Mouse (Mus musculus) heart, embryonic 10.5 days (tissue): ENCODE measurements around the gene Olfr1162. TPM values are rescaled to one million over a fixed set of nuclear protein-coding genes. Genes with fewer than 3 reads are reported as not detected.
"Not testable (repeated sequence)": the region's sequence is repeated elsewhere in the genome, so short reads cannot be mapped to it uniquely, and the experiment has no call there.

ENCODE experiments used
- DNase-seq: peaks from one replicate; pipeline ENCODE4 v3.0.0-alpha.2; 2017; ENCODE audit warnings: low spot score
- H3K27ac ChIP-seq: fragments of 300-500 bp; sonication (generic); 2 replicates; pipeline ENCODE4 v1.5.1; 2016; ENCODE audit warnings: mild to moderate bottlenecking
- H3K27me3 ChIP-seq: fragments of 300-500 bp; sonication (generic); 2 replicates; pipeline ENCODE4 v1.6.1; 2016; ENCODE audit warnings: mild to moderate bottlenecking; ENCODE audit not compliant: poor library complexity, insufficient read depth, severe bottlenecking
- H3K36me3 ChIP-seq: fragments of 300-500 bp; sonication (generic); 2 replicates; pipeline ENCODE4 v1.6.1; 2016; ENCODE audit warnings: mild to moderate bottlenecking, moderate library complexity
- H3K4me1 ChIP-seq: fragments of 300-500 bp; sonication (generic); 2 replicates; pipeline ENCODE4 v1.6.1; 2016; ENCODE audit warnings: mild to moderate bottlenecking
- H3K4me3 ChIP-seq: fragments of 300-500 bp; sonication (generic); 2 replicates; pipeline ENCODE4 v1.5.1; 2016; ENCODE audit warnings: mild to moderate bottlenecking, moderate library complexity
- H3K9me3 ChIP-seq: fragments of 300-500 bp; sonication (generic); 2 replicates; pipeline ENCODE4 v1.6.1; 2016; ENCODE audit warnings: mild to moderate bottlenecking, moderate library complexity
- WGBS: fragments of 180-500 bp; shearing (Covaris S2); methylation state at CpG from one replicate; pipeline ENCODE4 v1.1.7; 2016; 5-methylcytosine and 5-hydroxymethylcytosine counted together
- polyA plus RNA-seq: library from polyadenylated mRNA; unstranded; fragments of >200 nt; fragmentation: Nextera tagmentation; extraction: Ambion mirVana; gene quantifications from 2 replicates; pipeline ENCODE4 v1.2.1, GENCODE M21; 2016

Olfr1162 gene
- polyA plus RNA-seq, result not detected in 2 replicates

GRCm38 (mm10) chr2:88051029-88051428, at the start of gene Olfr1162:
Olfr1162 (minus strand) TSS chr2:88051129.
- H3K27ac ChIP-seq, result no peak within 1 kb of the TSS
- no peaks in the 10 kb centered on the region for H3K36me3 ChIP-seq
- H3K4me1 ChIP-seq, result no peaks in the 10 kb centered on the region
- H3K9me3 ChIP-seq, result no peaks in the 10 kb centered on the region
- no peak within 1 kb of the TSS for H3K4me3 ChIP-seq
- DNase-seq, result no peak
- WGBS, result 81% methylated on average over 1 of the region's 1 CpGs
- no peaks in the 10 kb centered on the region for H3K27me3 ChIP-seq

GRCm38 (mm10) chr2:88093866-88094265, 42.9 kb upstream of the Olfr1162 start, which contains the start of gene Olfr1164:
Olfr1164 (minus strand) TSS chr2:88093966.
- 77% methylated on average over 4 of the region's 4 CpGs for WGBS

GRCm38 (mm10) chr2:88071730-88072129, 20.8 kb upstream of the Olfr1162 start, which contains the start of gene Olfr1163:
Olfr1163 (minus strand) TSS chr2:88071830.
- Histone ChIP-seq H3K9me3 (no peaks in the 10 kb centered on the region), H3K4me3 (no peak within 1 kb of the TSS), H3K36me3 (no peaks in the 10 kb centered on the region), H3K27ac (no peak within 1 kb of the TSS), H3K4me1 (no peaks in the 10 kb centered on the region), H3K27me3 (no peaks in the 10 kb centered on the region)
- DNase-seq, result no peak

More at GRCm38 (mm10) chr2:88093866-88094265, 42.9 kb upstream of the Olfr1162 start, which contains the start of gene Olfr1164:
- H3K4me3 ChIP-seq, result no peak within 1 kb of the TSS
- H3K9me3 ChIP-seq, result no peaks in the 10 kb centered on the region
- DNase-seq, result no peak
- H3K27me3 ChIP-seq, result no peaks in the 10 kb centered on the region
- no peaks in the 10 kb centered on the region for H3K4me1 ChIP-seq
- no peak within 1 kb of the TSS for H3K27ac ChIP-seq
- no peaks in the 10 kb centered on the region for H3K36me3 ChIP-seq

- Histone ChIP-seq H3K27ac (no peak overlapping the region), H3K27me3 (no peaks in the 10 kb centered on the region), H3K9me3 (no peaks in the 10 kb centered on the region), H3K4me3 (no peak overlapping the region), H3K4me1 (no peaks in the 10 kb centered on the region), H3K36me3 (no peaks in the 10 kb centered on the region)
- WGBS, result 83% methylated on average over 2 of the region's 2 CpGs
- DNase-seq, result no peak
Observed at GRCm38 (mm10) chr2:88063587-88063986, 12.7 kb upstream of the Olfr1162 start.

- no peaks in the 10 kb centered on the region for H3K4me1 ChIP-seq
- no peaks in the 10 kb centered on the region for H3K27me3 ChIP-seq
- no peak for DNase-seq
- H3K4me3 ChIP-seq, result no peak within 1 kb of the TSS
- H3K9me3 ChIP-seq, result no peaks in the 10 kb centered on the region
- no peak within 1 kb of the TSS for H3K27ac ChIP-seq
- no peaks in the 10 kb centered on the region for H3K36me3 ChIP-seq
Observed at GRCm38 (mm10) chr2:88037599-88037998, 13.3 kb downstream of the Olfr1162 start, which contains the start of gene Olfr73. Olfr73 (minus strand) TSS chr2:88037699.

- H3K9me3 ChIP-seq, H3K27ac ChIP-seq, H3K36me3 ChIP-seq, DNase-seq, H3K4me3 ChIP-seq, H3K27me3 ChIP-seq, H3K4me1 ChIP-seq: not testable (repeated sequence)
- 85% methylated on average over 1 of the region's 1 CpGs for WGBS
Observed at GRCm38 (mm10) chr2:88022474-88022873, 28.5 kb downstream of the Olfr1162 start, which contains the start of gene Olfr1161. Olfr1161 (plus strand) TSS chr2:88022774.

GRCm38 (mm10) chr2:88007515-88008318, 43.2 kb downstream of the Olfr1162 start, which contains the start of gene Olfr1160:
Olfr1160 (minus strand) TSS chr2:88008268.
- Histone ChIP-seq H3K36me3 (no peaks in the 10 kb centered on the region), H3K9me3 (no peaks in the 10 kb centered on the region), H3K4me3 (no peak within 1 kb of the TSS), H3K27ac (no peak within 1 kb of the TSS), H3K27me3 (no peaks in the 10 kb centered on the region), H3K4me1 (no peaks in the 10 kb centered on the region)
- no peak for DNase-seq

Other genes with a start within 250 kb of the Olfr1162 start
- not detected in 2 replicates for gene Olfr1145, start 241.3 kb downstream of the Olfr1162 start, polyA plus RNA-seq
- not detected in 2 replicates for gene Olfr1148, start 220.6 kb downstream of the Olfr1162 start, polyA plus RNA-seq
- gene Olfr1150-ps1, start 207.1 kb downstream of the Olfr1162 start, polyA plus RNA-seq, result not detected in 2 replicates
- gene Olfr1151, start 195.3 kb downstream of the Olfr1162 start, polyA plus RNA-seq, result not detected in 2 replicates
- not detected in 2 replicates for gene Olfr1152, start 184.6 kb downstream of the Olfr1162 start, polyA plus RNA-seq
- gene Olfr1153, start 156.2 kb downstream of the Olfr1162 start, polyA plus RNA-seq, result not detected in 2 replicates
- gene Olfr1154, start 146.0 kb downstream of the Olfr1162 start, polyA plus RNA-seq, result not detected in 2 replicates
- not detected in 2 replicates for gene Olfr1155, start 106.0 kb downstream of the Olfr1162 start, polyA plus RNA-seq
- not detected in 2 replicates for gene Olfr1156, start 98.0 kb downstream of the Olfr1162 start, polyA plus RNA-seq
- not detected in 2 replicates for gene Olfr1157, start 82.8 kb downstream of the Olfr1162 start, polyA plus RNA-seq
- gene Olfr74, start 76.5 kb downstream of the Olfr1162 start, polyA plus RNA-seq, result not detected in 2 replicates
- gene Olfr1158, start 61.0 kb downstream of the Olfr1162 start, polyA plus RNA-seq, result not detected in 2 replicates
- gene Olfr1160, start 42.9 kb downstream of the Olfr1162 start, polyA plus RNA-seq, result not detected in 2 replicates
- not detected in 2 replicates for gene Olfr1161, start 28.4 kb downstream of the Olfr1162 start, polyA plus RNA-seq
- gene Olfr73, start 13.4 kb downstream of the Olfr1162 start, polyA plus RNA-seq, result not detected in 2 replicates
- not detected in 2 replicates for gene Olfr1163, start 20.7 kb upstream of the Olfr1162 start, polyA plus RNA-seq
- gene Olfr1164, start 42.8 kb upstream of the Olfr1162 start, polyA plus RNA-seq, result not detected in 2 replicates
- gene Olfr1166, start 77.1 kb upstream of the Olfr1162 start, polyA plus RNA-seq, result not detected in 2 replicates
- gene Olfr1167, start 104.1 kb upstream of the Olfr1162 start, polyA plus RNA-seq, result not detected in 2 replicates
- not detected in 2 replicates for gene Olfr1168, start 130.8 kb upstream of the Olfr1162 start, polyA plus RNA-seq
- gene Olfr1170, start 177.2 kb upstream of the Olfr1162 start, polyA plus RNA-seq, result not detected in 2 replicates
- gene Olfr1173, start 228.7 kb upstream of the Olfr1162 start, polyA plus RNA-seq, result not detected in 2 replicates